Mouse (Mus musculus) E14TG2a.4 (cell line): Measurements from ENCODE around the gene Adamts14.

Source experiments
- CTCF ChIP-seq: conservative IDR thresholded peaks from 2 replicates; pipeline ENCODE4 v1.5.1; 2014; ENCODE audit warnings: low read length
- POU5F1 ChIP-seq: IDR thresholded peaks from 2 replicates; pipeline ENCODE4 v1.6.1; 2014; ENCODE audit warnings: low read length, borderline replicate concordance

DNA sequence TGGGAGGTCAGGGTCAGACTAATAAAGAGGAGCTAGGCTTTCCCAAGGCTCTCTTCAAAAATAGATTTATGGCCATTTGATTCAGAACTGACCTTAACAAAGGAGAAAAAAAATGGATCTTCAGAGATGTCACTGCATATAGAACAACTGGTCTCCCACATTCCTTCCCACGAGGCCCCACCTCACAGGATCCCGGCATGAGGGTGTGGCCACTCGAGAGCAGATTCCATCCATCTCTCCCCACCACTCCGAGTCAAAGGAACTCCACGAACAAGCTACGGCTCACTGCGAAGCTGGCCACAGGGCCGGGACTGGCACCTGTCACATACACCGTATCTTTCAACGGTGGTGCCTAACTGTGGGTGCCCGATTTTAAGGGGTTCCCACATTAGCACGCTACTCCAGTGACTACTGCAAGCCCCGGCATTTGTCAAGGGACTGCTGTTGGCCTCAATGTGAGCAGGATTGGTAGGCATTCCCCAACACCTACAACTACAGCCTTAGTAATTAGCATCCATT, 24.6 kb downstream of the Adamts14 start:
- TF ChIP-seq CTCF (no peak), POU5F1 (no peak)
